Mouse (Mus musculus) limb, embryonic 13.5 days (tissue): Measurements from ENCODE around the gene Six5. TPM values are rescaled to one million over a fixed set of nuclear protein-coding genes. Genes with fewer than 3 reads are reported as not detected.
A peak's percentile ranks its signal among the peaks of the same experiment; 100 is the strongest.

Experiments used
- ATAC-seq: fragments of 200-750 bp; cut with Nextera tagmentation; 2 replicates; pipeline ENCODE4 v1.8.0; 2017; ENCODE audit warnings: low read depth, moderate number of reproducible peaks, moderate TSS enrichment; ENCODE audit not compliant: low FRiP score
- H3K27ac ChIP-seq: fragments of 300-500 bp; sonication (generic); 2 replicates; pipeline ENCODE4 v1.5.1; 2015; ENCODE audit warnings: inconsistent platforms, mild to moderate bottlenecking, moderate library complexity
- H3K27me3 ChIP-seq: fragments of 300-500 bp; sonication (generic); 2 replicates; pipeline ENCODE4 v1.6.1; 2015; ENCODE audit warnings: mild to moderate bottlenecking, inconsistent platforms
- H3K36me3 ChIP-seq: fragments of 300-500 bp; sonication (generic); 2 replicates; pipeline ENCODE4 v1.6.1; 2015; ENCODE audit warnings: inconsistent platforms, mild to moderate bottlenecking, moderate library complexity
- H3K4me1 ChIP-seq: fragments of 300-500 bp; sonication (generic); 2 replicates; pipeline ENCODE4 v1.6.1; 2015; ENCODE audit warnings: inconsistent platforms
- H3K4me2 ChIP-seq: fragments of 300-500 bp; sonication (generic); replicated peaks from 2 replicates; pipeline ENCODE4 v1.6.1; 2015; ENCODE audit warnings: inconsistent platforms, mild to moderate bottlenecking, moderate library complexity
- H3K4me3 ChIP-seq: fragments of 300-500 bp; sonication (generic); 2 replicates; pipeline ENCODE4 v1.5.1; 2015; ENCODE audit warnings: moderate library complexity, mild to moderate bottlenecking, inconsistent platforms
- H3K9ac ChIP-seq: fragments of 300-500 bp; sonication (generic); 2 replicates; pipeline ENCODE4 v1.6.1; 2015; ENCODE audit warnings: mild to moderate bottlenecking, inconsistent platforms
- H3K9me3 ChIP-seq: fragments of 300-500 bp; sonication (generic); 2 replicates; pipeline ENCODE4 v1.6.1; 2016; ENCODE audit warnings: inconsistent platforms
- WGBS: fragments of 180-500 bp; shearing (Covaris S2); methylation state at CpG from one replicate; pipeline ENCODE4 v1.1.7; 2015; 5-methylcytosine and 5-hydroxymethylcytosine counted together
- polyA plus RNA-seq: library from polyadenylated mRNA; unstranded; fragments of >200 nt; fragmentation: Nextera tagmentation; extraction: Ambion mirVana; gene quantifications from 2 replicates; pipeline ENCODE4 v1.2.1, GENCODE M21; 2015

The Six5 gene
- polyA plus RNA-seq, 1 experiment from 2014 or later, result 13.9 TPM

DNA sequence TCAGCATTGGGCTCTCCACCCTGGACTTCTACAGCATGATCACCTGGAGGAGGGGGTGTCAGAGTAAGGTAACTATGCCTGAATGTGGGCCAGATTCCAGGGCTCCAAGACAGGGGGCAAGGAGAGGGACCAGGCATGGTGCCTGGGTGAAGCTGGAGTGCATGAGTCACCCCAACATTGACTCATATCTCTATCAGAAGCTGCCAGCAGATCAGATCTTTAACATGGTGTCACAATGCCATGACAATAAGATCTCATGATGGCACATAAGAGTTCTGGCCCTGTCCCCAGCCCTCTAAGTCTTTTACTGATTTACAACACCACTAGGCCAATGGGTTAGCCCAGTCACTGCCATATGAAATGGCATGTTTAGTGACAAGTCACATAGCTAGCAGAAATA is 9.3 kb downstream of the Six5 start:
- H3K4me2 ChIP-seq, result no peak overlapping the region
- no peak for ATAC-seq
- H3K27me3 ChIP-seq, result no peaks in the 10 kb centered on the region
- no peak overlapping the region for H3K4me3 ChIP-seq
- H3K36me3 ChIP-seq, result peaks cover 9% of the 10 kb centered on the region
- peaks cover 1% of the 10 kb centered on the region; the same call in 1 of the 2 replicates for H3K4me1 ChIP-seq
- H3K9ac ChIP-seq, result no peak overlapping the region
- peaks cover 12% of the 10 kb centered on the region for H3K9me3 ChIP-seq
- no peak overlapping the region for H3K27ac ChIP-seq

DNA sequence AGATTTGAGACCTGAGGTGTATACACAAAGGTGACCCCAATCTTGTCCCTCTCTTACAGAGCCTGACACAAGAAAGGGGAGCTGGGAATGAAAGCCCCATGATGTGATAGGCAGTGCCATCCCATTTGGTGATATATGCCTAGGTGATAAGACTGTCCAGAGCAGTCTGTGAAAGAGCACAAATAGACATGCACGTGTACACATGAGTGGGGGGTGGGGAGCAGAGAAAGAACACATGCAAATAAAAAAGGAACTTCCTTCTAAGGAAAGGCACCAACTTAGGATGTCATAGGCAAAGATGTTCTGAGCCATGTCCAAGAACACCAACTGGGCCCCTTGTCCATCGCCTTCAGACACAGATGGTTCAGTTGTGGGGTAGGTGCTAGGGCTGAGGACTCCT is 10.1 kb downstream of the Six5 start:
- H3K9ac ChIP-seq, result no peak overlapping the region
- WGBS, result 78% methylated on average over 2 of the region's 2 CpGs

DNA sequence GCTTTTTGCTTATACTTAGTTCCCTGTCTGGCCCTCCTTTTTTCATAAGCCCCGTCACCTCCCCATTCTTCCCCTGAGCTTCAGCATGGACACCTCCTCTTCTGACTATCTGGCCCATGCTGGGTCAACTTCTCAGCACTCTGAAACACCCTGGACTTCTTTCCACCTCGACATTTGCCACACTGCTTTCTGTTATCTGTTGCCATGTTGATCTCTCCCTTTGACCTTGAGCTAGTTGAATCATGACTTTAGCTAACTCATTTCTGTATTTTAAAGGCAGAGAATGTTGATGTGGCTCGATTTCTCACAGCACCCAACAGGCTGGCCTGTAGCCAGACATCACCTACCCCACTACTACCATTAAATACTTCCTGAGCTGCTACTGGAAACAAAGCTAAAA is 13.0 kb downstream of the Six5 start:
- Histone ChIP-seq H3K36me3 (peaks cover 4% of the 10 kb centered on the region; the same call in 1 of the 2 replicates), H3K27me3 (no peaks in the 10 kb centered on the region), H3K9ac (no peak overlapping the region), H3K4me3 (no peak overlapping the region), H3K9me3 (peaks cover 10% of the 10 kb centered on the region), H3K4me1 (no peaks in the 10 kb centered on the region), H3K4me2 (no peak overlapping the region), H3K27ac (no peak overlapping the region)
- no peak for ATAC-seq
- 67% methylated on average over 3 of the region's 3 CpGs for WGBS

More for the DNA sequence above, 10.1 kb downstream of the Six5 start:
- Histone ChIP-seq H3K27me3 (no peaks in the 10 kb centered on the region), H3K36me3 (peaks cover 4% of the 10 kb centered on the region; the same call in 1 of the 2 replicates), H3K27ac (no peak overlapping the region), H3K9me3 (peaks cover 12% of the 10 kb centered on the region), H3K4me2 (no peak overlapping the region), H3K4me3 (no peak overlapping the region), H3K4me1 (no peaks in the 10 kb centered on the region)
- ATAC-seq, result no peak

DNA sequence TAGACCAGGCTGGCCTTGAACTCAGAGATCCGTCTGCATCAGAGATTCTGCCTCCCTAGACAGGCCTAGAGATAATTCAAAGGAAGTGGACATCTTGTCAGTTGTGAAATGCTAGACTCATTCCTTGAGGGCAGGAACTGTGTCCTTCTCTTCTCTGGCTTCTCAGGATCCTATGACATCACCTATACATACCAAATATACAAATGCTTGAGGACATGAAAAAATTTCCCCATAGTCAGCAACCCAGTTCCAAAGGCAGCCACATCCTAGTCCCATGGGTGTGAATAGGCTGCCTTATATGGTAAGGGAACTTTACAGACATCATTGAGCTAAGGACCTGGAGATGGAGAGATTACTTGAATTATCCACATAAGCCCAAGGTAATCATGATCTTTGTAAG is 15.2 kb downstream of the Six5 start:
- H3K9ac ChIP-seq, result no peak overlapping the region
- H3K36me3 ChIP-seq, result no peaks in the 10 kb centered on the region
- no peak for ATAC-seq
- 78% methylated on average over 1 of the region's 1 CpGs for WGBS
- no peak overlapping the region for H3K27ac ChIP-seq
- no peaks in the 10 kb centered on the region for H3K4me1 ChIP-seq
- no peak overlapping the region for H3K4me2 ChIP-seq
- no peaks in the 10 kb centered on the region for H3K27me3 ChIP-seq
- H3K9me3 ChIP-seq, result no peaks in the 10 kb centered on the region
- no peak overlapping the region for H3K4me3 ChIP-seq

DNA sequence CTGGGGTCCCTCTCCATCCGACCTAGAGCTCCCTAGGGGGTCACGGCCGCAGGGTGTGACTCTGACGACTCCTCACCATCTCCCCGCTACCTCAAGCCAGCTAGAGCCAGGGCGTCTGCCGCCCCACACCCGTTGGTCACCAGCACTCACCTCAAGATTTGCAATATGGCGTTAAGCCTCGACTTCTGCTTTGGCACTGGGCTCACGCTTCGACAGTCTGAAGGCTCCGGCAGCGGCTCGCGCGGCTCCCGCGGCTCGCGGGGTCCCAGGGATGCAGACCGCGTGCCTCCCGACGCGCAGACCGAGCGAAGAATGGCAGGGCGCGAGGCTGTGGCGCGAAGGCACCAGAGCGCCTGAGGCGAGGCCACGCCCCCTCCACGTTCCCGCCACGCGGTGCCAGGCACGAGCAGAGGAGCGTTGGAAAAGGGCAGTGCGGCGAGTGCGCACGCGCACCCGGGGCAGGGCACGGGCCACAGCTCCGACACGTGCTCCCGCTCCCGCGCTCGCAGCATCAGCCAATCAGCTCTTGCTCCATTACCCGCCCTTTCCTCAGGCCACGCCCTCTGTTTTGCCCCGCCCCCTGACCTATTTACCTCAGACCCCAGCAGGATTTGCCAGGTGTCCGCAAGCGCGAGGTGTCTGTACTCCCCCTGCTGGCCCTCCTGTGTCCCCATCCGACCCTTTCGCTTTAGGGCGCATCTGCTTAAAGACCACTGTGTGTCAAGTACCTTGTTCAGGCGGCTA is 23.8 kb downstream of the Six5 start, which contains the start of gene Gm4969:
TSS of gene Gm4969 (minus strand) at position 341 of the 744 bp plus-strand sequence.
- WGBS, result 22% methylated on average over 64 of the region's 64 CpGs
- Histone ChIP-seq H3K9me3 (peaks cover 9% of the 10 kb centered on the region; the same call in 1 of the 2 replicates), H3K4me3 (peak within 1 kb of the TSS; percentile 32), H3K27me3 (no peaks in the 10 kb centered on the region), H3K9ac (peak within 1 kb of the TSS; percentile 39), H3K27ac (no peak within 1 kb of the TSS), H3K36me3 (no peaks in the 10 kb centered on the region), H3K4me2 (peak within 1 kb of the TSS; percentile 58), H3K4me1 (peaks cover 22% of the 10 kb centered on the region)
- ATAC-seq, result peak; percentile 41; the same call in 1 of the 2 replicates

DNA sequence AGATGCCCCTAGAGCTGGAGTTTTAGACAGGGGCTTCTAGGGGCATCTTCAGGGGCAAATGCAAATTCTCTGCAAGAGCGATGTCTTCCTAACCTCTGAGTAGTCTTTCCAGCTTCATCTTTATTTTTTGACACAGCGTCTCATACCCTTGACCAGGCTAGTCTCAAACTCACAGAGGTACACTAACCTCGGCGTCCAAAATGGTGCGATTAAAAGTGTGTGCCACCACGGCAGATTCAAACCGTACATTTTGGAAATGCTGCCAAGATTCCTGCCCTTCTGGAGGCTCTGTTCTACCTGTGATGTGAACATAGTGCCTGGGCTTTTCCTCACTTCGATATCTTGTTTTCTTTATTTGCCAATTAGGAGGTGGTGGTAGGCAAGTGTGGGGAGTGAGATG is 24.7 kb downstream of the Six5 start:
- Histone ChIP-seq H3K4me2 (peak overlapping the region; percentile 9; the same call in 1 of the 2 replicates), H3K36me3 (no peaks in the 10 kb centered on the region), H3K4me3 (no peak overlapping the region; the same call in 1 of the 2 replicates), H3K4me1 (peaks cover 22% of the 10 kb centered on the region), H3K9ac (no peak overlapping the region), H3K27ac (no peak overlapping the region), H3K27me3 (no peaks in the 10 kb centered on the region), H3K9me3 (peaks cover 9% of the 10 kb centered on the region; the same call in 1 of the 2 replicates)
- ATAC-seq, result peak; percentile 5; the same call in 1 of the 2 replicates
- 89% methylated on average over 8 of the region's 8 CpGs for WGBS

DNA sequence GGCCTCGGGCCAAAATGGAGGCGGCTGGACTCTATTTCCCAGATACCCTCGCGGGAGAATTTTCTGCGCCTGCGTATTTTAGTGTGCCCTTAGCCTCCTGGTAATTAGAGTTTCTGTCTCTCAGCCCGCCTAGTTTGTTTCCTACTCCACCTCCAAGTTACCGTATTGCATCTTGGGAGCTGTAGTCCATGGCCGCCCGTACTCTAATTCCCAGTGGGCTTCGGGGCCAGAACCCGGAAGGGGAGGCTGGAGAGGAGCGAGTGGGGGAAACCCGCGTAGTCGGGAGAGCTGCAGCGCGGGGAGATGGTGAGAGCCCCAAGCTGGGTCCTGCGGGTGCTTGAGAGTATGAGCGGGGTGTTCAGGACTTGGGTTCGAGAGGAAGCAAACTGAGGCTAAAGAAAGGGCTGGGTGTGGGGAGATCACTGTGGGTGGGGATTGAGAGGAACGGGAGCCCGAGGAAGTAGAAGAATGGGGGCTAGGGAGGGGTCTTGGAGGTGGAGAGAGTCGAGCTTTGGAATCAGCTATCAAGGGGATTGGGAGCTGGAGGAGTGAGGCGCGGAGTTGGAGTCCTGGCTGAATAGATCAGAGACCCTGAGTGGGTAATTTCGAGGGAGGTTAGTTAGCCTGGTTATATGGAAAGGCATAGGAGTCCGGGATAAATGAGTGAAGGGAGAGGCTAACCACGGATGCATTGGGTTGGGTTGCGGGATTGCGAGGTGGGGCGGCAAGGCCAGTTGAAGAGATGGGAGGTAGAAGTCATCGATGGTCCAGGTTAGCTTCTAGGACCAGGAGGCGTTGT is 25.4 kb downstream of the Six5 start, which contains the start of gene Fbxo46:
TSS of gene Fbxo46 (plus strand) at position 229 of the 799 bp plus-strand sequence.
- Histone ChIP-seq H3K4me3 (peak within 1 kb of the TSS; percentile 71), H3K9ac (peak within 1 kb of the TSS; percentile 83), H3K36me3 (peaks cover 2% of the 10 kb centered on the region; the same call in 1 of the 2 replicates), H3K4me2 (peak within 1 kb of the TSS; percentile 91), H3K9me3 (peaks cover 9% of the 10 kb centered on the region; the same call in 1 of the 2 replicates), H3K4me1 (peaks cover 22% of the 10 kb centered on the region), H3K27ac (peak within 1 kb of the TSS; percentile 28; the same call in 1 of the 2 replicates), H3K27me3 (no peaks in the 10 kb centered on the region)
- 4% methylated on average over 34 of the region's 34 CpGs for WGBS
- peak; percentile 94 for ATAC-seq

DNA sequence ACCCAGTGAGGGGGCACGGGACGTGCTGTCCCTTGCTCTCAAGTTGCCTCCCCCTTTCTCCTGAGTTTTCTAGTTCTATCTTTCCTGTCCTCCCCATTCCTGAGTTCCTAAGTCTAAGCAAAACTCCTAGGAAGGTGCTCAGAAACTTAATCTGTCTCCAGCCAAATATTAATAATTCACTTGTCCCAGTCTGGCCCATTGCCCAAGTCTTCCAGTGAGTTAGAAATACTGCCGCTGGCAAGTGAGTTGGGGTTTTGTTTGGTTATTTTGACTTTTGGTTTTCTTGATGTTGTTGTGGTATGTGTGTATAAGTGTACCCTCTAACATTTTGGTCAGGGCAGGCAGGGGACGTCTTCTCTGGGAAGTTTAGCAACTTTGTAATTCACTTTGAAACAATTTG is 27.3 kb downstream of the Six5 start:
- H3K4me3 ChIP-seq, result no peak overlapping the region; the same call in 1 of the 2 replicates
- H3K9ac ChIP-seq, result no peak overlapping the region
- H3K9me3 ChIP-seq, result 0 out of 2 replicates have a peak, but pooled peaks cover 9% of the 10 kb centered on the region
- H3K4me1 ChIP-seq, result peaks cover 22% of the 10 kb centered on the region
- H3K4me2 ChIP-seq, result no peak overlapping the region; the same call in 1 of the 2 replicates
- peaks cover 5% of the 10 kb centered on the region for H3K36me3 ChIP-seq
- no peak overlapping the region for H3K27ac ChIP-seq
- no peak for ATAC-seq
- 89% methylated on average over 4 of the region's 4 CpGs for WGBS
- H3K27me3 ChIP-seq, result no peaks in the 10 kb centered on the region

DNA sequence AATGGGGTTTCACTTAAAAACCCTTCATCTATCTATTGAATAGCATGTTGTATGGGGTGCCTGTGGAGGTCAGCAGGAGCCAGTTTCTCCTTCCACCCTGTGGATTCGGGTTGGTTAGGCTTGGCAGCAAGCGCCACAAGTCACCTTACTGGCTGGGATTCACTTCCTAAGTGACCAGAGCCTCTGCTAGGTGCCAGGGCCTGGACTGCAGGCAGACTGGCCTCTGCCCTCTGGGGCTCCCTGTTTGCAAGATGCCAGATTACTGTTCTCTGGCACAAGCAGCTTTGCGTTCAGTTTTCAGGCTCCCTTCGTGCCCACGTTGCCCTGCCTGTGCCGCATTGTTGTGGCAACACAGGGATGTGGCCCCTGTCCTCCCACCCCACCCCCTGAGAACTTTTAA is 30.3 kb downstream of the Six5 start:
- Histone ChIP-seq H3K36me3 (peaks cover 24% of the 10 kb centered on the region), H3K4me2 (no peak overlapping the region), H3K9me3 (no peaks in the 10 kb centered on the region), H3K27ac (no peak overlapping the region), H3K4me1 (peaks cover 15% of the 10 kb centered on the region), H3K9ac (peak overlapping the region; percentile 15; the same call in 1 of the 2 replicates), H3K27me3 (no peaks in the 10 kb centered on the region), H3K4me3 (no peak overlapping the region)
- no peak for ATAC-seq
- WGBS, result 88% methylated on average over 6 of the region's 6 CpGs

DNA sequence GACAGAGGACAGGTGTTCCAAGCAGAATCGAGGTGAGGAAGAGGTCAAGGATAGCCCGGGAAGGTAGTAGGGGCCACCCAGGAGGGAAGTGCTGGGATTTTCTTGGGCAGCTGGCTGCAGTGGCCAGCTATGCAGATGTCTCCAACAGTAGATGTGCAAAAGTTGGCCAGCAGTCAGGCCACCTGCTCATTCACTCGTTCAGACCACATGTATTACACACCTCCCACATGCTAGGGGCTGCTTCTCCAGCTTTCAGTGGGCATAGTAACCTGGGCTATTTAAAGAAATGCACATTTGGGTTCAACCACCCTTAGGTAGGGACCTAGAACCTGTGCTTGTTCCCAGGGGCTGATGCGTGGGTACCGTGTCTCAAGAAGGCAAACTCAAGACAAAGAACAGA is 33.4 kb downstream of the Six5 start:
- H3K4me1 ChIP-seq, result peaks cover 13% of the 10 kb centered on the region
- no peaks in the 10 kb centered on the region for H3K27me3 ChIP-seq
- ATAC-seq, result no peak
- peaks cover 24% of the 10 kb centered on the region for H3K36me3 ChIP-seq
- H3K9ac ChIP-seq, result no peak overlapping the region
- H3K4me3 ChIP-seq, result no peak overlapping the region
- H3K27ac ChIP-seq, result no peak overlapping the region
- 84% methylated on average over 5 of the region's 5 CpGs for WGBS
- H3K4me2 ChIP-seq, result no peak overlapping the region
- H3K9me3 ChIP-seq, result no peaks in the 10 kb centered on the region

DNA sequence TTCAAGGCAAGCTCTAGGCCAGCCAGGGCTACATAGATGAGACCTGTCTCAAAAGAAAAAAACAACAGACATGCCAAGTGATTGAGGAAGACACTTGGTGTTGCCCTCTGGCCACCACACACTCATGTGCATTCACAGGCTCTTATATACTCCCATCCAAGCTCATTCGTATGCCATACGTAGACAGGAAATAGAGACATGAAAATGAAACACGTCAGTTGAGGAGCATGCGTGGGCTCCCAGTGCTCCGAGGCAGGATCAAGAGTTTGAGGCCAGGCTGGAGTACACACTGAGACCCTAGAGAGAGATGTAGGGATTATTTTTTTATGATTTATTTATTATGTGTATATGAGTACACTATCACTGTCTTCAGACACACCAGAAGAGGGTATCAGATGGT is 35.0 kb downstream of the Six5 start:
- Histone ChIP-seq H3K36me3 (peaks cover 24% of the 10 kb centered on the region), H3K4me3 (no peak overlapping the region), H3K9ac (no peak overlapping the region), H3K27me3 (no peaks in the 10 kb centered on the region), H3K4me1 (peaks cover 13% of the 10 kb centered on the region), H3K27ac (no peak overlapping the region), H3K9me3 (no peaks in the 10 kb centered on the region), H3K4me2 (no peak overlapping the region)
- WGBS, result 93% methylated on average over 5 of the region's 5 CpGs
- ATAC-seq, result no peak

DNA sequence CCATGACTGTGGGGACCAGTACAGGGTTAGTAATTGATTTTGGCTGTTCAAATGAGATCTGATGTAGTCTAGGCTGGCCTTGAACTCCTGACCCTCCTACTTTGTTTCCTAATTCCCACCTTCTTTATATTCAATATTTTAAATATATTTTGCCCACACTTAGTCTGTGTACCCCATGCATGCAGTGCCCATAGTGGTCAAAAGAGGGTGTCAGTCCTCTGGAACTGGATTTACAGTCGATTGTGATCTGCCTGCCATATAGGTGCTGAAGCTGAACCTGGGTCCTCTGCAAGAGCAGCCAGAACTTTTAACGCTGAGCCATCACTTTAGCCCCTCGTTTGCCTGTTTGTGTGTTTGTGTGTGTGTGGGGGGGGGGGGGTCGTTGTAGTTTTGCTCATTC is 36.3 kb downstream of the Six5 start:
- peaks cover 13% of the 10 kb centered on the region for H3K4me1 ChIP-seq
- WGBS, result 22% methylated on average over 4 of the region's 4 CpGs
- no peaks in the 10 kb centered on the region for H3K27me3 ChIP-seq
- no peak for ATAC-seq
- peak overlapping the region; percentile 89; the same call in 1 of the 2 replicates for H3K27ac ChIP-seq
- peaks cover 30% of the 10 kb centered on the region for H3K36me3 ChIP-seq
- no peaks in the 10 kb centered on the region for H3K9me3 ChIP-seq
- peak overlapping the region; percentile 31; the same call in 1 of the 2 replicates for H3K9ac ChIP-seq
- H3K4me2 ChIP-seq, result peak overlapping the region; percentile 71
- H3K4me3 ChIP-seq, result peak overlapping the region; percentile 48
